Mouse (Mus musculus) forebrain, embryonic 13.5 days (tissue): ENCODE data around the gene Cabin1. TPM values are rescaled to one million over a fixed set of nuclear protein-coding genes. Genes with fewer than 3 reads are reported as not detected.

Source experiments
- ATAC-seq: fragments of 200-750 bp; cut with Nextera tagmentation; 2 replicates; pipeline ENCODE4 v1.8.0; 2017
- H3K27ac ChIP-seq: fragments of 300-500 bp; sonication (generic); 2 replicates; pipeline ENCODE4 v1.5.1; 2015; ENCODE audit warnings: inconsistent platforms, mild to moderate bottlenecking, moderate library complexity
- H3K27me3 ChIP-seq: fragments of 300-500 bp; sonication (generic); 2 replicates; pipeline ENCODE4 v1.6.1; 2015; ENCODE audit warnings: mild to moderate bottlenecking, inconsistent platforms
- H3K36me3 ChIP-seq: fragments of 300-500 bp; sonication (generic); 2 replicates; pipeline ENCODE4 v1.6.1; 2015; ENCODE audit warnings: mild to moderate bottlenecking, inconsistent platforms; ENCODE audit not compliant: poor library complexity, severe bottlenecking
- H3K4me1 ChIP-seq: fragments of 300-500 bp; sonication (generic); 2 replicates; pipeline ENCODE4 v1.6.1; 2015; ENCODE audit warnings: inconsistent platforms
- H3K4me2 ChIP-seq: fragments of 300-500 bp; sonication (generic); 2 replicates; pipeline ENCODE4 v1.6.1; 2015; ENCODE audit warnings: inconsistent platforms, mild to moderate bottlenecking, moderate library complexity
- H3K4me3 ChIP-seq: fragments of 300-500 bp; sonication (generic); 2 replicates; pipeline ENCODE4 v1.5.1; 2015; ENCODE audit warnings: mild to moderate bottlenecking, inconsistent platforms
- H3K9ac ChIP-seq: fragments of 300-500 bp; sonication (generic); 2 replicates; pipeline ENCODE4 v1.6.1; 2015; ENCODE audit warnings: mild to moderate bottlenecking, inconsistent platforms
- H3K9me3 ChIP-seq: fragments of 300-500 bp; sonication (generic); replicated peaks from 2 replicates; pipeline ENCODE4 v1.6.1; 2016; ENCODE audit warnings: inconsistent platforms
- WGBS: fragments of 180-500 bp; shearing (Covaris S2); methylation state at CpG from one replicate; pipeline ENCODE4 v1.1.7; 2015; 5-methylcytosine and 5-hydroxymethylcytosine counted together
- polyA plus RNA-seq: library from polyadenylated mRNA; unstranded; fragments of >200 nt; fragmentation: Nextera tagmentation; extraction: Ambion mirVana; gene quantifications from 2 replicates; pipeline ENCODE4 v1.2.1, GENCODE M21; 2015

Gene Cabin1
- polyA plus RNA-seq, 1 experiment from 2014 or later, result 36.9 TPM

GRCm38 (mm10) chr10:75616044-75616443 lies 148.1 kb downstream of the Cabin1 start:
- Histone ChIP-seq H3K27ac (no peak overlapping the region), H3K27me3 (no peaks in the 10 kb centered on the region), H3K4me2 (no peak overlapping the region), H3K9me3 (no peaks in the 10 kb centered on the region), H3K36me3 (no peaks in the 10 kb centered on the region), H3K4me1 (no peaks in the 10 kb centered on the region), H3K9ac (no peak overlapping the region), H3K4me3 (no peak overlapping the region)
- WGBS, result 92% methylated on average over 4 of the region's 4 CpGs
- no peak for ATAC-seq

DNA sequence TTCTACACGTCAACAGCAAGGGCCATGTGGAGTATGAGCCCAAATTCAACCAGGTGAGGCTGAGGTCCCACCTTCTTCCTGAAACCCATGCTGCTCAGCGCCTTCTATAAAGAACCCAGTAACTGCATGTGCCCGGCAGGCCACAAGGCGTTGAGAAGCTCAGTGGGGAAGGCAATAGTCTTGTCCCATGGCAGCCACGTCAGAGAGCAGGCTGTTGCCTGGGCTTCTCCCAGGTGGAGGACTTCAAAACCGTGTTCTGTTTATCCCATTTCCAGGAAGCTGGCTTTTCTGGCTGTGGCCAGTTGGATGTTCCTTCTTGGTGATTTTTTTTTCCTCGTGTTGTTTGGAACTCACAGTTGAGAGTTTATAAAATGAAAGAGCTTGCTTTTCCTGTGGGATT lies 153.7 kb downstream of the Cabin1 start:
- no peaks in the 10 kb centered on the region for H3K9me3 ChIP-seq
- no peaks in the 10 kb centered on the region for H3K36me3 ChIP-seq
- H3K4me1 ChIP-seq, result no peaks in the 10 kb centered on the region
- ATAC-seq, result no peak
- H3K27me3 ChIP-seq, result no peaks in the 10 kb centered on the region
- H3K9ac ChIP-seq, result no peak overlapping the region
- H3K27ac ChIP-seq, result no peak overlapping the region
- H3K4me2 ChIP-seq, result no peak overlapping the region
- H3K4me3 ChIP-seq, result no peak overlapping the region
- WGBS, result 73% methylated on average over 7 of the region's 7 CpGs

- Histone ChIP-seq H3K4me3 (no peak overlapping the region), H3K27ac (no peak overlapping the region), H3K4me2 (no peak overlapping the region), H3K9ac (no peak overlapping the region), H3K4me1 (no peaks in the 10 kb centered on the region), H3K36me3 (no peaks in the 10 kb centered on the region), H3K27me3 (no peaks in the 10 kb centered on the region), H3K9me3 (no peaks in the 10 kb centered on the region)
- ATAC-seq, result no peak
- WGBS, result 93% methylated on average over 11 of the region's 11 CpGs
These were observed 155.2 kb downstream of the Cabin1 start for GRCm38 (mm10) chr10:75608975-75609374.

DNA sequence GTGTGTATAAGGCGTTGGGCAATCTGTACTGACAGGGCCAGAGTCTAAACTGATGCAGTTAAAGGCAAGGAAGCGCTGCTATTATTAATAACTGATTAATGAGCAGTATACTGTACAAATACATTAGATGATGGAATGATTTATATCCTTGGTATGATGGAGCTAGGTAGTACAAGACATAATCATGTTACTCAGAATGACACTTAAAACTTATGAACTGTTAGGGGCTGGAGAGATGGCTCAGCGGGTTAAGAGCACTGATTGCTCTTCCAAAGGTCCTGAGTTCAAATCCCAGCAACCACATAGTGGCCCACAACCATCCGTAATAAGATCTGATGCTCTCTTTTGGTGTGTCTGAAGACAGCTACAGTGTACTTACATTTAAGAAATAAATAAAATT lies 156.9 kb downstream of the Cabin1 start:
- ATAC-seq, result no peak
- WGBS, result 92% methylated on average over 4 of the region's 4 CpGs
- no peaks in the 10 kb centered on the region for H3K4me1 ChIP-seq

DNA sequence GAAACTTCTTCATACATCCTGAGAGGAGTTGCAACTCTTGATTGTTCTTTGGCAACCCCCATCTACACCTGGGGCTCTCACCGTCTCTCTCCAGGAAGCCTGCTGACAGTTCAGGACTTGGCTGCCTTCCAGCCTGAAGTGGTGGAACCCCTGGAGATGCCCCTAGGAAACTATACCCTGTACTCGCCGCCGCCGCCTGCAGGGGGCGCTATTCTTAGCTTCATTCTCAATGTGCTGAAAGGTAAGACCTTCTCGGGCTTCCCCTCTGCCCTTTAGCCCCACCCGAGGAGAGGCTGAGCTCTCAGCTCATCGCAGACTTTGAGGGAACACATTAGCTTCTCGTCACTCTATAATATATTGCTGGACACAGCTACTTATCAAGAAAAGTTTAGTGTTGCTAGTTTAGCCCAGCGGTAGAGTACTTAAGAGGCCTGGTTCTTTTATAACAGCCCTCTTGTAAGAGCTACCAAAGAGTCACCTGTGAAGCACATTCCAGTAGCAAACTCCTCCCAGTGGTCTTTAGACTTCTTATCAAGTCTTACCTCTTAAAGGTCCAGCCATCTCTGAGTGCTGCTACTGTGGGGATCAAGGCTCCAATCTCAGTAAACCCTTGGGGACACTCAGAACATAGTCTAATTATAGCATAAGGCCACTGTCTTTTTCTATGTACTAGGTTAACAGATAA lies 158.8 kb downstream of the Cabin1 start:
- WGBS, result 48% methylated on average over 11 of the region's 11 CpGs
- no peak overlapping the region for H3K4me2 ChIP-seq
- H3K9ac ChIP-seq, result no peak overlapping the region
- ATAC-seq, result no peak
- no peak overlapping the region for H3K4me3 ChIP-seq
- H3K9me3 ChIP-seq, result no peaks in the 10 kb centered on the region
- no peaks in the 10 kb centered on the region for H3K27me3 ChIP-seq
- no peaks in the 10 kb centered on the region for H3K36me3 ChIP-seq
- H3K27ac ChIP-seq, result no peak overlapping the region
- H3K4me1 ChIP-seq, result no peaks in the 10 kb centered on the region

More for the DNA sequence above, 156.9 kb downstream of the Cabin1 start:
- H3K27ac ChIP-seq, result no peak overlapping the region
- H3K9me3 ChIP-seq, result no peaks in the 10 kb centered on the region
- no peaks in the 10 kb centered on the region for H3K36me3 ChIP-seq
- H3K4me3 ChIP-seq, result no peak overlapping the region
- no peak overlapping the region for H3K4me2 ChIP-seq
- H3K9ac ChIP-seq, result no peak overlapping the region
- no peaks in the 10 kb centered on the region for H3K27me3 ChIP-seq

GRCm38 (mm10) chr10:75600189-75600730 lies 163.9 kb downstream of the Cabin1 start:
- no peak for ATAC-seq
- Histone ChIP-seq H3K9ac (no peak overlapping the region), H3K27me3 (no peaks in the 10 kb centered on the region), H3K4me2 (no peak overlapping the region), H3K4me1 (no peaks in the 10 kb centered on the region), H3K4me3 (no peak overlapping the region), H3K36me3 (no peaks in the 10 kb centered on the region), H3K9me3 (peaks cover 4% of the 10 kb centered on the region; the same call in 1 of the 2 replicates), H3K27ac (no peak overlapping the region)
- 84% methylated on average over 7 of the region's 7 CpGs for WGBS

Other genes with a start within 250 kb of the Cabin1 start
- 188 and 198 TPM in 2 replicates for gene Snrpd3, start 246.8 kb downstream of the Cabin1 start, polyA plus RNA-seq
- gene Gucd1, start 246.4 kb downstream of the Cabin1 start, polyA plus RNA-seq, result 21.1 and 24.9 TPM in 2 replicates
- gene Lrrc75b, start 204.0 kb downstream of the Cabin1 start, polyA plus RNA-seq, result 10.4 and 11.7 TPM in 2 replicates
- 1.1 and 2.3 TPM in 2 replicates for gene Ggt1, start 202.7 kb downstream of the Cabin1 start, polyA plus RNA-seq
- 1.4 and 2.8 TPM in 2 replicates for gene Ggt5, start 175.0 kb downstream of the Cabin1 start, polyA plus RNA-seq
- gene Susd2, start 120.3 kb downstream of the Cabin1 start, polyA plus RNA-seq, result 0.97 and 1.1 TPM in 2 replicates
- gene Ddt, start 9.1 kb upstream of the Cabin1 start, polyA plus RNA-seq, result 72.2 and 87.4 TPM in 2 replicates
- not detected in 2 replicates for gene Gm20441, start 16.6 kb upstream of the Cabin1 start, polyA plus RNA-seq
- 0.45 and 0.52 TPM in 2 replicates for gene Gstt3, start 17.1 kb upstream of the Cabin1 start, polyA plus RNA-seq
- 6.4 and 6.5 TPM in 2 replicates for gene Gstt1, start 34.2 kb upstream of the Cabin1 start, polyA plus RNA-seq
- gene Gstt4, start 58.2 kb upstream of the Cabin1 start, polyA plus RNA-seq, result not detected in 2 replicates
- 4.0 and 4.4 TPM in 2 replicates for gene Gstt2, start 73.1 kb upstream of the Cabin1 start, polyA plus RNA-seq
- gene Mif, start 95.9 kb upstream of the Cabin1 start, polyA plus RNA-seq, result 1,962 and 1,979 TPM in 2 replicates
- gene Derl3, start 129.1 kb upstream of the Cabin1 start, polyA plus RNA-seq, result 1.8 and 3.1 TPM in 2 replicates
- gene Smarcb1, start 157.3 kb upstream of the Cabin1 start, polyA plus RNA-seq, result 336 and 349 TPM in 2 replicates
- gene Chchd10, start 168.8 kb upstream of the Cabin1 start, polyA plus RNA-seq, result 10.3 and 13.3 TPM in 2 replicates
- 20.8 and 25.9 TPM in 2 replicates for gene Mmp11, start 172.2 kb upstream of the Cabin1 start, polyA plus RNA-seq
- gene Gm867, start 176.3 kb upstream of the Cabin1 start, polyA plus RNA-seq, result 0.26 TPM in 1 of 2 replicates, not detected in the other
- not detected in 2 replicates for gene Vpreb3, start 178.7 kb upstream of the Cabin1 start, polyA plus RNA-seq
- gene Gm5134, start 190.2 kb upstream of the Cabin1 start, polyA plus RNA-seq, result 0.09 TPM in 1 of 2 replicates, not detected in the other